Mouse (Mus musculus): ENCODE data around the gene Pdhb. TPM values are rescaled to one million over a fixed set of nuclear protein-coding genes. Genes with fewer than 3 reads are reported as not detected.

Pdhb gene
- polyA plus RNA-seq, 1 experiment from 2014 or later: 166 TPM

- Histone ChIP-seq H3K27me3 (ENCODE audit: insufficient read depth, low read length) (no peaks in the 10 kb centered on the region), H3K4me1 (ENCODE audit: insufficient read depth) (no peaks in the 10 kb centered on the region), H3K9ac (no peak overlapping the region), H3K9me3 (ENCODE audit: low read depth, low read length) (no peaks in the 10 kb centered on the region), H3K4me2 (peak overlapping the region; percentile 91), H3K27ac (ENCODE audit: low read depth) (no peak overlapping the region), H3K4me3 (ENCODE audit: low read depth, low read length) (peak overlapping the region; percentile 68; the same call in 1 of the 2 replicates), H3K36me3 (ENCODE audit: insufficient read depth) (no peaks in the 10 kb centered on the region)
- DNase-seq (no peak), ATAC-seq (ENCODE audit: insufficient read depth) (no peak)
- TF ChIP-seq CTCF (IDR thresholded peaks at IDR 0.05; ENCODE audit: low read depth): no peak
- 67% methylated on average over 5 of the region's 5 CpGs for WGBS
Observed at GRCm38 (mm10) chr14:8216100-8216499, 43.3 kb upstream of the Pdhb start.

DNA sequence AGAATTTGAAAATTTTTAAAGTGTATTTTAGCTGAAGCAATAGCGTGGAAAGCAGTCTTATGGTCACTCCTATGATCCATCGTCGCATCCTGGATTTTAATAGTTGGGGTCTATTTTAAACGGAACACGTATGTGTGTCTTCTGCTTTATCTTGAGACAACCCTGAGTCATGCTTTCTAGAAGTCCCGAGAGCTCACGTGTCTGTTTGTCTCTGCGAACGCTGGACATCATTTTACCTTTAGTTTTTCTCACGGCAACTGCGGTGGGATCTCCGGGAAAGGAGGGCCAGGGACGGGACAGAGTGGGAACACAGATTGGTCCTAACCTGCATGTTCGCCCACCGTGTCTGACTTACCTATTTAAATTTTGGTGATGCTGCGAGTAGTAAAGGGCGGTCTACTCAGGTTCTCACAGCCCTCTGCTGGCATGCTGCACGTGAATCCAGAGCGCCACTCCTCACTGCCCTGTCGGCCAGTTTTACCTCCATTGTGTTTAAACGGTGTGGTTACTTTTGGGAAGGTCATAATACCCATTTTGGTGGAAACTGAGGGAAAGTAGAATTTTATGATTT is 42.5 kb upstream of the Pdhb start:
- no peaks in the 10 kb centered on the region for H3K9me3 ChIP-seq (ENCODE audit: low read depth, low read length)
- TF ChIP-seq CTCF (IDR thresholded peaks at IDR 0.05; ENCODE audit: low read depth): no peak
- H3K4me3 ChIP-seq (ENCODE audit: low read depth, low read length): peak overlapping the region; percentile 68
- H3K27ac ChIP-seq (ENCODE audit: low read depth): no peak overlapping the region
- H3K36me3 ChIP-seq (ENCODE audit: insufficient read depth): no peaks in the 10 kb centered on the region
- DNase-seq (peak; percentile 46), ATAC-seq (ENCODE audit: insufficient read depth) (no peak)
- H3K27me3 ChIP-seq (ENCODE audit: insufficient read depth, low read length): no peaks in the 10 kb centered on the region
- peak overlapping the region; percentile 29; the same call in 1 of the 2 replicates for H3K9ac ChIP-seq
- H3K4me1 ChIP-seq (ENCODE audit: insufficient read depth): no peaks in the 10 kb centered on the region
- 19% methylated on average over 21 of the region's 21 CpGs for WGBS
- H3K4me2 ChIP-seq: peak overlapping the region; percentile 91

DNA sequence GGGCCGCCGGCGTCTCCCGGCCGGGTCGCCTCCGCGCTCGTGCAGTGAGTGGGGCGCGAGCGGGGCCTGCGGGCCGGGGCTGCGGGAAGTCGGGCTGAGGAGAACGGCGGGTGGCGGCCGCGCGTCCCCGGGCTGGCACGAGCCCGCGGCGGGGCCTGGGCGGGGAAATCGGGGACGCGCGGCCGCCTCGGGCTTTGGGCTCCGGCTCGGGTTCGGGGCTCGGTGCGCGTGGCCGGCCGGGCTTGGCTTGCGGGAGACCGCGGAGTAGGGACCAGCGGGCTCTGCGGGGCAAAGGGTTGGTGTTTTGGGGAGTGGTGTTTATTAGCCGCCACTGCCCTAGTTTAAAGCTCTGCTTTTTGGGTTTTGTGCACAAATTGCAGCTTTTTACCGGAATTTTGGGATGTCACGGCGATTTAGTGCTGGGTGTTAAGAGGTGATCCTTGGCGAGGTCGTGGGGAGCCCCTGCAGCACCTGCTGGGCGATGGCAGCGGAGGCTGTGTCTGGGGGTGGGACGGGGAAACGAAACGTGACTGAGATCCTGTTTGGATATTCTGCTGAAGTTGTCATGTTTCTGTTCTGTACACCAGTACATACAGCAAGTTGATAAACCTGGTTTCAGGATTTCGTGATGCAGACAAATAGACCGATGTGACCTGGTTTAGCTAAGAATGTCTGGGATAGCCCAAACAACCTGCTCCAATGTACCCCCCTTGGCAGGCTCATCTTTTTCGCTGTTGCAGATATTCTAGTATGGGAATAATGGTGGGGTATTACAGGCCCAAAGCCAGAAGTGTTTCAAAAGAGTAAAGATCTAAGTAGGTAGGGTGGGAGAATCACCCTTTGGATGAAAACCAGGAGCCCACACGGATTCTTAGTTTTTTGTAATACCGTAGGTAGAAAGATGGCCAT is 41.7 kb upstream of the Pdhb start:
- 2% methylated on average over 48 of the region's 63 CpGs for WGBS
- peak overlapping the region; percentile 86; the same call in 1 of the 2 replicates for H3K27ac ChIP-seq (ENCODE audit: low read depth)
- no peaks in the 10 kb centered on the region for H3K27me3 ChIP-seq (ENCODE audit: insufficient read depth, low read length)
- no peaks in the 10 kb centered on the region for H3K36me3 ChIP-seq (ENCODE audit: insufficient read depth)
- H3K4me2 ChIP-seq: peak overlapping the region; percentile 91
- H3K4me3 ChIP-seq (ENCODE audit: low read depth, low read length): peak overlapping the region; percentile 68
- H3K9me3 ChIP-seq (ENCODE audit: low read depth, low read length): no peaks in the 10 kb centered on the region
- H3K9ac ChIP-seq: peak overlapping the region; percentile 88
- no peak for TF ChIP-seq CTCF (IDR thresholded peaks at IDR 0.05; ENCODE audit: low read depth)
- DNase-seq (peak; percentile 82), ATAC-seq (ENCODE audit: insufficient read depth) (peak; percentile 78)
- H3K4me1 ChIP-seq (ENCODE audit: insufficient read depth): no peaks in the 10 kb centered on the region

- peak within 1 kb of the TSS; percentile 91 for H3K4me2 ChIP-seq
- peak; percentile 98 for DNase-seq
- TF ChIP-seq CTCF (IDR thresholded peaks at IDR 0.05; ENCODE audit: low read depth): peak; percentile 45
- peak; percentile 97 for ATAC-seq (ENCODE audit: insufficient read depth)
- H3K27ac ChIP-seq (ENCODE audit: low read depth): peak within 1 kb of the TSS; percentile 86; the same call in 1 of the 2 replicates
- no peaks in the 10 kb centered on the region for H3K36me3 ChIP-seq (ENCODE audit: insufficient read depth)
- H3K9me3 ChIP-seq (ENCODE audit: low read depth, low read length): no peaks in the 10 kb centered on the region
- no peaks in the 10 kb centered on the region for H3K4me1 ChIP-seq (ENCODE audit: insufficient read depth)
- under 1% methylated on average over 48 of the region's 49 CpGs for WGBS
- no peaks in the 10 kb centered on the region for H3K27me3 ChIP-seq (ENCODE audit: insufficient read depth, low read length)
- peak within 1 kb of the TSS; percentile 68 for H3K4me3 ChIP-seq (ENCODE audit: low read depth, low read length)
- peak within 1 kb of the TSS; percentile 88 for H3K9ac ChIP-seq
Observed at GRCm38 (mm10) chr14:8213803-8214224, 41.0 kb upstream of the Pdhb start, which contains the start of gene Kctd6. Kctd6 (plus strand) TSS chr14:8214140.

DNA sequence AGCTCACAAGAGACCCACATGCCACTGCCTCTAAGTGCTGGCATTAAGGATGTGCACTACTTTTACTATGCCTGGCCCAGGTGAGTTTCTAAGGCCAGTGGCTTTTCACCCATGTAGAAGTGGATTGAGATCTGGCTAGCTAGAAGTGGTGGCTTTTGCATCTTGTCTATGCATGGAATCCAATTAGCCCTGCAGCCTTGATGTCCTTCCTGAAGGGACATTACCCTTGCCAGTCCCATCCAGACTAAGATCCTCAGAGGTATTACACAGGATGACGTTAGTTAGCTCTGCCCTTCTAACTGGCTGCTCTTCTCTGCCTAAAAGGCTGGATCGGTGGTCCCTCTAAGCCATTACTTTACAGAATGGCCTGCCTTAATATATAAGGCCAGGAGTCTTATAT is 40.2 kb upstream of the Pdhb start:
- WGBS: 82% methylated on average over 2 of the region's 2 CpGs
- no peaks in the 10 kb centered on the region for H3K4me1 ChIP-seq (ENCODE audit: insufficient read depth)
- ATAC-seq (ENCODE audit: insufficient read depth): no peak

DNA sequence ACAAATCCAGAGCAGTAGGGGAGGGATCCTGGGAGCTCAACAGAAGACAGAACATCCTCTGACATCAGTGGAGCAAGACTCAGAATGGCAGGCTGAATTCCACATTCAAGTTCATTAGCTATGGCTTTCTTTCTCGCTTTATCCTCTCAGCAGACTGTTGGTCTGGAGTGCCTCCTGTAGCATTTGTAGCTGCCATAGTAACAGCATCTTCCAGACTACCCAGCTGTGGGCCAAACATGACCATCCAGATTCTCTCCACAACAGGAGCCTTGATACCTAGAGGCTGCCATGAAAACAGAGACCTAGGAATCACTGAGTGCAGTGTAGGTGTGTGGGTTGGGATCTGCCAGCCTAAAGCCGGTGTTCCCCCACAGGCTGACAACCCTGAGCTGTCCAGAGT is 37.1 kb upstream of the Pdhb start:
- no peak for DNase-seq
- WGBS: 81% methylated on average over 2 of the region's 2 CpGs
- H3K4me1 ChIP-seq (ENCODE audit: insufficient read depth): no peaks in the 10 kb centered on the region
- H3K4me2 ChIP-seq: no peak overlapping the region
- no peak overlapping the region for H3K9ac ChIP-seq
- H3K4me3 ChIP-seq (ENCODE audit: low read depth, low read length): no peak overlapping the region
- no peaks in the 10 kb centered on the region for H3K36me3 ChIP-seq (ENCODE audit: insufficient read depth)
- no peak for ATAC-seq (ENCODE audit: insufficient read depth)
- H3K9me3 ChIP-seq (ENCODE audit: low read depth, low read length): no peaks in the 10 kb centered on the region
- TF ChIP-seq CTCF (IDR thresholded peaks at IDR 0.05; ENCODE audit: low read depth): no peak
- no peak overlapping the region for H3K27ac ChIP-seq (ENCODE audit: low read depth)
- no peaks in the 10 kb centered on the region for H3K27me3 ChIP-seq (ENCODE audit: insufficient read depth, low read length)

More for the DNA sequence above, 40.2 kb upstream of the Pdhb start:
- Histone ChIP-seq H3K4me2 (no peak overlapping the region), H3K36me3 (ENCODE audit: insufficient read depth) (no peaks in the 10 kb centered on the region), H3K27me3 (ENCODE audit: insufficient read depth, low read length) (no peaks in the 10 kb centered on the region), H3K9me3 (ENCODE audit: low read depth, low read length) (no peaks in the 10 kb centered on the region), H3K27ac (ENCODE audit: low read depth) (no peak overlapping the region), H3K9ac (no peak overlapping the region), H3K4me3 (ENCODE audit: low read depth, low read length) (no peak overlapping the region)
- no peak for TF ChIP-seq CTCF (IDR thresholded peaks at IDR 0.05; ENCODE audit: low read depth)
- no peak for DNase-seq

GRCm38 (mm10) chr14:8208876-8209275 is 36.1 kb upstream of the Pdhb start:
- Histone ChIP-seq H3K4me1 (ENCODE audit: insufficient read depth) (no peaks in the 10 kb centered on the region), H3K9me3 (ENCODE audit: low read depth, low read length) (no peaks in the 10 kb centered on the region), H3K9ac (no peak overlapping the region), H3K27me3 (ENCODE audit: insufficient read depth, low read length) (no peaks in the 10 kb centered on the region), H3K27ac (ENCODE audit: low read depth) (no peak overlapping the region), H3K36me3 (ENCODE audit: insufficient read depth) (no peaks in the 10 kb centered on the region), H3K4me2 (no peak overlapping the region), H3K4me3 (ENCODE audit: low read depth, low read length) (no peak overlapping the region)
- DNase-seq (no peak), ATAC-seq (ENCODE audit: insufficient read depth) (no peak)
- WGBS: 57% methylated on average over 3 of the region's 3 CpGs
- TF ChIP-seq CTCF (IDR thresholded peaks at IDR 0.05; ENCODE audit: low read depth): no peak

All from lung, embryonic 14.5 days (tissue).